Mouse (Mus musculus): ENCODE measurements around the gene Nacad. TPM values are rescaled to one million over a fixed set of nuclear protein-coding genes. Genes with fewer than 3 reads are reported as not detected.
A peak's percentile ranks its signal among the peaks of the same experiment; 100 is the strongest.

The Nacad gene
- polyA plus RNA-seq, 1 experiment from 2014 or later, result 2.0 TPM

DNA sequence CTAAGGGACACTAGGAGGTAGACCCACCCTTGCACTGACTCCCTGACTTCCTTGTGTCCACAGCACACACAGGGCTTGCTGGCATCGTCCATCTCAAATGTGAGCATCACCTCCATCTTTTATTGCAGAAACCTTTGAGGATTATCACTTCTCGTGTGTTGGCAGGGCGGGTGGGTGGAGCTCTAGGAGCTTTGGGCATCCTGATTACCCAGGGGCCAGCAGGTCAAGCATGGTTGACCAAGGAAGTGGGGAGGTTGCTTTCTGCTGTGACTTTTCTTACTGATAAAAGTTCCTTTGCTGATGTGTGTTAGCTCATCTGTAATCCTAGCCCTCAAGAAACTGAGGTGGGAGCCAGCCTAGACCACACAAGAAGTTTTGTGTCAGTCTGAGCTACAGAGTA, 29.7 kb downstream of the Nacad start:
- Histone ChIP-seq H3K4me1 (replicated peaks) (peaks cover 17% of the 10 kb centered on the region), H3K4me3 (no peak overlapping the region), H3K9me3 (replicated peaks) (no peaks in the 10 kb centered on the region), H3K36me3 (peaks cover 24% of the 10 kb centered on the region), H3K27ac (ENCODE audit: poor library complexity, severe bottlenecking) (no peak overlapping the region), H3K4me2 (no peak overlapping the region), H3K9ac (no peak overlapping the region), H3K27me3 (replicated peaks) (no peaks in the 10 kb centered on the region)
- no peak for ATAC-seq (ENCODE audit: insufficient number of reproducible peaks, low FRiP score)
- WGBS, result 84% methylated on average over 3 of the region's 3 CpGs

DNA sequence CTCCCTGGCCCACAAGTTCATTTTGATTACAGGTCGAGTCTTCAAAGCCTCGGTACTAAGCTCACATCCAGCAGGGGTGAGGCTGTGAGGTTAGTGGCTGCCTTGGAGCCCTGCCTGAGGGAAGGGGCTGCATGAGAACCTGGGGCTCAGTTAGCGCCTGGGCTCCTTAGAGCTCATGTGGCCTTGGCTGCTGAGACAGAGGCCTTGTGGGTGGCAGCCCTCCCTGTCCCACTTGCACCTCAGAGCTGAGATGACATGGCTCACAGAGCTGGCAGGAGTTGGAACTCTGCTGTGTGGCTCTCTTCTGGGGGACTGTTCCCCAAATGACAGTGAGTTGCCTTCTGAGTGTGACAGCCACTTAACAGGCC, 36.5 kb downstream of the Nacad start:
- WGBS, result 47% methylated on average over 3 of the region's 3 CpGs
- peaks cover 24% of the 10 kb centered on the region for H3K36me3 ChIP-seq
- no peak overlapping the region for H3K4me3 ChIP-seq
- no peaks in the 10 kb centered on the region for H3K9me3 ChIP-seq (replicated peaks)
- no peak overlapping the region for H3K9ac ChIP-seq
- no peak overlapping the region for H3K4me2 ChIP-seq
- H3K4me1 ChIP-seq (replicated peaks), result peaks cover 30% of the 10 kb centered on the region
- no peaks in the 10 kb centered on the region for H3K27me3 ChIP-seq (replicated peaks)
- no peak overlapping the region for H3K27ac ChIP-seq (ENCODE audit: poor library complexity, severe bottlenecking)
- ATAC-seq (ENCODE audit: insufficient number of reproducible peaks, low FRiP score), result no peak

DNA sequence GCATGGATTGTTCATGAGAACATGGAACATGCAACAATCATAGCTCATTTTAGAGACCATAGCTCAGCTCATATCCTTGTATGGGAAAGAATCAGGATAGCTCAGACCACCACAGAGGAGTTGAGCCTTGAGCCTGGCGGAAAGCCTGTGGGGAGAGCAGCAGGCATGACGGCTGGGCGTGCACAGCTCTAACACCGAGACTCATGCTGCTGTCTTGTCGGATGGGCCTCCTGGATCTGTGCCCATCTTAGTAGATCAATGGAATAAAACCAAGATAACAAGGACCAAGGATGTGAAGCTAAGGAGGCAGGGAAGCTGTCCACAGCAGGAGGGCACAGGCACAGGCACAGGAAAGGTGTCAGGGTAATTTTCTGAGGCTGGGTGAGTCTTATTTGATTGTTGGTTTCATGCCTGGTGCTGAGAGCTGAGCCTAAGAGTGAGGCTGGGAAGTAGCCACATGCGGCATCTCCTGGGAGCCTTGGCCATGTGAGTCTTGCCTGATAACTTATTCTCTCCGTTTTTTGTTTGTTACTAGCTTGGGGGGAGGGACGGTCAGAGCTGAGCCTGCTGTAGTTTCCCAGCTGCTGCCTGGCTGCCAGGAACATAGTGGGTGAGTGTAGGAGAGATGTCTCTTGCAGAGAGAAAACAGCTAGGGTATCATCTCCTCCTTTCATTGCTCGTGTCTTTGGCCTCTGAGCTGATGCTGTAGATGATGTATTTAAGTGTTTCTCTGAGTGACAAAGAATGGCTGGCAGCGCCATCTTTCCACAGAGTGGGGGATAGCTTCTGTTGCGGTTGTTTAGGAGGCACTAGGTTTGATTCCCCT, 37.1 kb downstream of the Nacad start:
- peak overlapping the region; percentile 23; the same call in 1 of the 2 replicates for H3K9ac ChIP-seq

GRCm38 (mm10) chr11:6567951-6568350, 37.9 kb downstream of the Nacad start:
- no peak overlapping the region for H3K27ac ChIP-seq (ENCODE audit: poor library complexity, severe bottlenecking)
- H3K9me3 ChIP-seq (replicated peaks), result no peaks in the 10 kb centered on the region
- peaks cover 33% of the 10 kb centered on the region for H3K4me1 ChIP-seq (replicated peaks)
- no peak overlapping the region for H3K9ac ChIP-seq
- no peaks in the 10 kb centered on the region for H3K27me3 ChIP-seq (replicated peaks)
- no peak overlapping the region for H3K4me3 ChIP-seq
- peak; percentile 45 for ATAC-seq (ENCODE audit: insufficient number of reproducible peaks, low FRiP score)
- H3K36me3 ChIP-seq, result peaks cover 19% of the 10 kb centered on the region
- 30% methylated on average over 8 of the region's 8 CpGs for WGBS
- 0 out of 2 replicates have a peak overlapping the region, but pooled peaks have one; percentile 6 for H3K4me2 ChIP-seq

More for the DNA sequence above, 37.1 kb downstream of the Nacad start:
- Histone ChIP-seq H3K4me1 (replicated peaks) (peaks cover 34% of the 10 kb centered on the region), H3K9me3 (replicated peaks) (no peaks in the 10 kb centered on the region), H3K4me3 (no peak overlapping the region), H3K27ac (ENCODE audit: poor library complexity, severe bottlenecking) (no peak overlapping the region), H3K27me3 (replicated peaks) (no peaks in the 10 kb centered on the region), H3K4me2 (no peak overlapping the region), H3K36me3 (peaks cover 22% of the 10 kb centered on the region)
- ATAC-seq (ENCODE audit: insufficient number of reproducible peaks, low FRiP score), result no peak; the same call in 1 of the 2 replicates
- 55% methylated on average over 11 of the region's 11 CpGs for WGBS

DNA sequence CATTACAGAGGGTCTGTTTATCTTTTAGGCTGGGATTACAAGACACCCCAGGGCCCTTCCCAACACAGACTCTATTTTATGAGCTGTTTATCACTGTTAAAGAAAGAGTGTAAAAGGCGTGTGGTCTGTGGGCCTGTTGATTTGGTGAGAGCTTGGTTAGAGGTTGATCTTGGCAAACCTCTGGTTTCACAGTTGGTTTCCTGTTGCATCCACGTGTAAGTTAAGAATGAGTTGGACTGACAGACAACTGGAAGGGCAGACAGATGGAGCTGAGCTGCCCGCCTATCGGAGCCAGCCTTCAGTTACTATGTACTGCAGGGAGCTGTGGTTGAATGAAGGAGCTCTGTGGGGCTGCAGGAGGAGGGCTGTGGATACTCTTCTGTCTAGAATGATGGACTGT, 39.4 kb downstream of the Nacad start:
- no peak overlapping the region for H3K9ac ChIP-seq
- peaks cover 34% of the 10 kb centered on the region for H3K4me1 ChIP-seq (replicated peaks)
- 80% methylated on average over 4 of the region's 4 CpGs for WGBS
- no peaks in the 10 kb centered on the region for H3K9me3 ChIP-seq (replicated peaks)
- H3K27ac ChIP-seq (ENCODE audit: poor library complexity, severe bottlenecking), result no peak overlapping the region
- H3K36me3 ChIP-seq, result peaks cover 13% of the 10 kb centered on the region; the same call in 1 of the 2 replicates
- no peak overlapping the region for H3K4me3 ChIP-seq
- ATAC-seq (ENCODE audit: insufficient number of reproducible peaks, low FRiP score), result no peak
- H3K27me3 ChIP-seq (replicated peaks), result no peaks in the 10 kb centered on the region
- no peak overlapping the region for H3K4me2 ChIP-seq

DNA sequence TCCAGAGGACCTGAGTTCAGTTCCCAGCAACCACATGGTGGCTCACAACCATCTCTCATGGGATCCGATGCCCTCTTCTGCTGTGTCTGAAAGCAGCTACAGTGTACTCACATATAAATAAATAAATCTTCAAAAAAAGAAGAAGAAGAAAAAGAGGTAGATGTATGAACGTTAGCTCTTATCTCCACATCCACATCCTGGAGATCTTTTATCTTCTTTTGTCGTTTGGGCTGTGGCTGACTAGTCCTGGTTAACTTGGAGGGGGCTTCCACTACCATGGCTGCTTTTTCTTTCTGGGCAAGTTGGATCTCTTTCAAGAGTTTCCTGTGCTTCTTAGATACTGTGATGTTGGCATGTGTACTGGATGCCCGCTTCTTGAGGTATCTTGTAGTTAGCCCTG, 42.7 kb downstream of the Nacad start:
- H3K4me1 ChIP-seq (replicated peaks), result peaks cover 21% of the 10 kb centered on the region
- no peak overlapping the region for H3K4me3 ChIP-seq
- H3K27ac ChIP-seq (ENCODE audit: poor library complexity, severe bottlenecking), result no peak overlapping the region
- H3K27me3 ChIP-seq (replicated peaks), result no peaks in the 10 kb centered on the region
- no peak overlapping the region for H3K4me2 ChIP-seq
- no peaks in the 10 kb centered on the region for H3K9me3 ChIP-seq (replicated peaks)
- 77% methylated on average over 4 of the region's 4 CpGs for WGBS
- H3K9ac ChIP-seq, result no peak overlapping the region
- no peak for ATAC-seq (ENCODE audit: insufficient number of reproducible peaks, low FRiP score)
- H3K36me3 ChIP-seq, result peaks cover 9% of the 10 kb centered on the region; the same call in 1 of the 2 replicates

GRCm38 (mm10) chr11:6562359-6562758, 43.5 kb downstream of the Nacad start:
- no peak for ATAC-seq (ENCODE audit: insufficient number of reproducible peaks, low FRiP score)
- Histone ChIP-seq H3K27ac (ENCODE audit: poor library complexity, severe bottlenecking) (no peak overlapping the region), H3K27me3 (replicated peaks) (no peaks in the 10 kb centered on the region), H3K9ac (no peak overlapping the region), H3K4me3 (no peak overlapping the region), H3K4me2 (no peak overlapping the region), H3K9me3 (replicated peaks) (no peaks in the 10 kb centered on the region), H3K4me1 (replicated peaks) (peaks cover 22% of the 10 kb centered on the region), H3K36me3 (peaks cover 9% of the 10 kb centered on the region; the same call in 1 of the 2 replicates)
- 86% methylated on average over 6 of the region's 6 CpGs for WGBS

DNA sequence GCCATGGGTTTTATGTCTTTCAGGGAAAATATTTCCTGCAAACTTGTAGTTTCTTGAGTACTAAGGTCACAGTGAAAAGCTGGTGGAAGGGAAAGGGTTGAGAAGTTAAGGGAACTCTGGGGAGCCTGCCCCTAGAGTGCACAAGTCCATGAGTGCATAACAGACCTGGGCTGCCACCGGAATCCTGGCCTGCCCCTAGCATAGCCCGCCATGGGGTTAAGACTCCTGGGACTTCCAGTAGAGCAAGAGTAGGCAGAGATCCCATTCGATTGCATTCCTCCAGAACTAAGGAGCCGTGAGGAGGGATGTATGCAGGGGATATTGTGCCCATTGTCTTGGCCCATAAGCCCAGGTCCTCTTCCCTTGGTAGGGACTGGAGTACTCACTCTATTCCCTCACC, 44.4 kb downstream of the Nacad start:
- H3K4me2 ChIP-seq, result no peak overlapping the region
- no peak overlapping the region for H3K9ac ChIP-seq
- WGBS, result 95% methylated on average over 4 of the region's 4 CpGs
- H3K27ac ChIP-seq (ENCODE audit: poor library complexity, severe bottlenecking), result no peak overlapping the region
- no peaks in the 10 kb centered on the region for H3K27me3 ChIP-seq (replicated peaks)
- H3K4me3 ChIP-seq, result no peak overlapping the region
- no peaks in the 10 kb centered on the region for H3K9me3 ChIP-seq (replicated peaks)
- peaks cover 18% of the 10 kb centered on the region for H3K36me3 ChIP-seq
- H3K4me1 ChIP-seq (replicated peaks), result peaks cover 22% of the 10 kb centered on the region
- no peak for ATAC-seq (ENCODE audit: insufficient number of reproducible peaks, low FRiP score)

DNA sequence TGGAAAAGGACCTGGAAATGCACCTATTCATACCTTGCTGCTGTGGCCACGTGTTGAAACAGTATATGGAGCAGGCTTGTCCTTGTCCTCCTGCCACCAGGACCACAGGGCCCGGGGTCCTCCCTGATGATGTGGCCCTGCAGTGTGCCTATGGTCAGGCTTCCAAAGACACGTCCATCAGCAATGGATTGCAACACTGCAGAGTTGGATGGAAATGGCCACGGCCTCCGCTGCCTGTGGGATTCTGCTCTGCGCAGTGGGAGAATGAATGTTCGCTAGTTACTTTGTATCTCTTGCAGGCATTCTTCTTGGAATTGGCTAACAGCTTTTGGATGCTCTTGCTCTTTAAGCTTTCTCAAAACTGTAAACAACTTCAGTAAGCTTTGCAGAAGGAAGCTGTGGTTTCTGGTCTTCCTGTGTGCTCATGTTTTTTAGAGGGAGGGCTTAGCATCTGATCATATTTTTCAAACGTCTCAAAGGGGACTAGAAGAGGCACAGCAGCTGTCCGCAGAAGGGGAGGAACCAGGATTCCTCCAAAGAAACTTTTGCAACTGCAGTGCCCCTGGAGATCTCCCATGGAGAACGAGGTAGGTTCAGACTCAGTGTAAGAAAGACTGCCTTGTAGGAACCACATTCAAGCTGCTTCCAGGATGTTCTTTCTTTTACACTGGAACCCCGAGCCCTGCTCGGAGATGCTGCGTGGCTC, 45.0 kb downstream of the Nacad start:
- no peaks in the 10 kb centered on the region for H3K27me3 ChIP-seq (replicated peaks)
- peaks cover 16% of the 10 kb centered on the region for H3K36me3 ChIP-seq
- 89% methylated on average over 13 of the region's 13 CpGs for WGBS
- no peaks in the 10 kb centered on the region for H3K9me3 ChIP-seq (replicated peaks)
- peaks cover 22% of the 10 kb centered on the region for H3K4me1 ChIP-seq (replicated peaks)
- no peak overlapping the region for H3K4me3 ChIP-seq
- no peak for ATAC-seq (ENCODE audit: insufficient number of reproducible peaks, low FRiP score)
- H3K9ac ChIP-seq, result no peak overlapping the region
- no peak overlapping the region for H3K27ac ChIP-seq (ENCODE audit: poor library complexity, severe bottlenecking)
- no peak overlapping the region for H3K4me2 ChIP-seq

GRCm38 (mm10) chr11:6559996-6560395, 45.9 kb downstream of the Nacad start:
- WGBS, result 92% methylated on average over 2 of the region's 2 CpGs
- H3K36me3 ChIP-seq, result peaks cover 16% of the 10 kb centered on the region
- peaks cover 23% of the 10 kb centered on the region for H3K4me1 ChIP-seq (replicated peaks)
- ATAC-seq (ENCODE audit: insufficient number of reproducible peaks, low FRiP score), result no peak
- no peaks in the 10 kb centered on the region for H3K27me3 ChIP-seq (replicated peaks)
- no peak overlapping the region for H3K27ac ChIP-seq (ENCODE audit: poor library complexity, severe bottlenecking)
- H3K4me3 ChIP-seq, result no peak overlapping the region
- no peak overlapping the region for H3K4me2 ChIP-seq
- no peak overlapping the region for H3K9ac ChIP-seq
- H3K9me3 ChIP-seq (replicated peaks), result no peaks in the 10 kb centered on the region

GRCm38 (mm10) chr11:6558234-6558633, 47.6 kb downstream of the Nacad start:
- peaks cover 22% of the 10 kb centered on the region for H3K4me1 ChIP-seq (replicated peaks)
- WGBS, result 65% methylated on average over 3 of the region's 3 CpGs
- no peaks in the 10 kb centered on the region for H3K9me3 ChIP-seq (replicated peaks)
- no peak for ATAC-seq (ENCODE audit: insufficient number of reproducible peaks, low FRiP score)
- no peak overlapping the region for H3K4me2 ChIP-seq
- H3K9ac ChIP-seq, result no peak overlapping the region
- peaks cover 19% of the 10 kb centered on the region for H3K36me3 ChIP-seq
- H3K27ac ChIP-seq (ENCODE audit: poor library complexity, severe bottlenecking), result no peak overlapping the region
- no peaks in the 10 kb centered on the region for H3K27me3 ChIP-seq (replicated peaks)
- no peak overlapping the region for H3K4me3 ChIP-seq
